Mouse (Mus musculus): ENCODE measurements around the gene Rtl6.

DNA sequence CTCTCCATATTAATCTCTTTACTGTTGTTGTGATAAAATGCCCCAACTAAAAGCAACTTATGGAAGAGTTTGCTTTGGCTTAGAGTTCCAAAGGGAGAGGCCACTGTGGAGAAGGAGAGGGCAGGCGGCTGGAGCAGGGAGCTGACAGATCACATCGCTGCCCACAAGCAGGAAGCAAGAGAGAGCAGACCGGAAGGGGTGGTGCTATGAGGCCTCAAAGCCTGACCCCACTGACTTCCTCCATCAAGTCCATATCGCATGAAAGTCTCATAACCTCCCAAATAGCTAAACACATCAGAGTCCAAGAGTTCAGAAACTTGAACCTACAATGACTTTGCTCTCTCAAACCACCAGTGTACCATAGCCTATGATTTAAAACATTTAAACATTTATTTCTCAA lies 6.6 kb downstream of the Rtl6 start:
- TF ChIP-seq POLR2A (IDR thresholded peaks at IDR 0.05; ENCODE audit: low read depth, low read length) (no peak), CTCF (conservative IDR thresholded peaks at IDR 0.05; ENCODE audit: insufficient read depth, insufficient read length, low read depth, low read length) (no peak)
